Mouse (Mus musculus) cerebral cortex, adult 2 months (tissue): ENCODE data around the gene Cnst.

Experiments used
- WGBS: fragments of 180-500 bp; shearing (Covaris S2); methylation state at CpG from one replicate; pipeline ENCODE4 v1.1.7; 2018; 5-methylcytosine and 5-hydroxymethylcytosine counted together

Gene Cnst

DNA sequence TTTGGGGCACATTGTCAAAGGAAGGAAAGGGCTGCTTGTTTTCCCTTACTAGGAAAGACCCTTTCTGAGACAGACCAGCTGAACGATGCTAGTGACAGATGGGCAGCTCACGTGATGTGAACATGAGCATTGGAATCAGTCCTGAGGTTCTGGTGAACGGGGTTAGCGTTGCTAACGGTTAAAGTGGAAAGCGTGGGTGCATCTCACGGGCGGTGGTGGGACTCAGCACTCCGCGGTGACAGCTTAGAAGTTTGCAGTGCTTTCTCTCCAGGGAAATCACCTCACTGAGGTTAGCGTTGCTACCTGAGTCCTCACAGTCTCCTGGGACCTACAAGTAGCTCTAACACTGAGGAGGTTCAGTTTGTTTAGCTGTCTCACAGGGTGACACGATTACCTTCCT lies 45.5 kb downstream of the Cnst start:
- 49% methylated on average over 12 of the region's 12 CpGs for WGBS

- 89% methylated on average over 2 of the region's 2 CpGs for WGBS
These were observed 46.0 kb downstream of the Cnst start for GRCm38 (mm10) chr1:179592143-179592542.

- WGBS, result 86% methylated on average over 7 of the region's 7 CpGs
These were observed 46.8 kb downstream of the Cnst start for GRCm38 (mm10) chr1:179592972-179593371.

DNA sequence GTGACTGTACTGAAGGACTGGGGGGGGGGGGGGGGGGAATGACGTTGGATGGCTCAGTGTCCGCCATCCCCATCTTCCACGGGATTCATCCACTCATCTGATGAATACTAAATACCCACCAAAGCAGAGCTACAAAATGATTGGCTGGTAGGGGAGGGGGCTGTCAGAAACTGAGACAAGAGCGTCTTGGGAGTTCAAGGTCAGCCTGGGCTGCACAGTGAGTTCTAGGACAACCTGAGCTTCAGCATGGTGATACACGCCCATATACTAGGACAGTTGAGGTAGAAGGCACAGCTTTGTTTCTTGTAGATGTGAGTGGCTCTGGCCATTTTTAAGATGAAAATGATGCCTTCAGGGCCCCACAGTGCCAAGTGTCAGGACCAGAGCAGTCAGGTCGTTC lies 52.2 kb downstream of the Cnst start:
- WGBS, result 88% methylated on average over 6 of the region's 6 CpGs

- 70% methylated on average over 3 of the region's 3 CpGs for WGBS
These were observed 58.4 kb downstream of the Cnst start for GRCm38 (mm10) chr1:179604526-179604925.

DNA sequence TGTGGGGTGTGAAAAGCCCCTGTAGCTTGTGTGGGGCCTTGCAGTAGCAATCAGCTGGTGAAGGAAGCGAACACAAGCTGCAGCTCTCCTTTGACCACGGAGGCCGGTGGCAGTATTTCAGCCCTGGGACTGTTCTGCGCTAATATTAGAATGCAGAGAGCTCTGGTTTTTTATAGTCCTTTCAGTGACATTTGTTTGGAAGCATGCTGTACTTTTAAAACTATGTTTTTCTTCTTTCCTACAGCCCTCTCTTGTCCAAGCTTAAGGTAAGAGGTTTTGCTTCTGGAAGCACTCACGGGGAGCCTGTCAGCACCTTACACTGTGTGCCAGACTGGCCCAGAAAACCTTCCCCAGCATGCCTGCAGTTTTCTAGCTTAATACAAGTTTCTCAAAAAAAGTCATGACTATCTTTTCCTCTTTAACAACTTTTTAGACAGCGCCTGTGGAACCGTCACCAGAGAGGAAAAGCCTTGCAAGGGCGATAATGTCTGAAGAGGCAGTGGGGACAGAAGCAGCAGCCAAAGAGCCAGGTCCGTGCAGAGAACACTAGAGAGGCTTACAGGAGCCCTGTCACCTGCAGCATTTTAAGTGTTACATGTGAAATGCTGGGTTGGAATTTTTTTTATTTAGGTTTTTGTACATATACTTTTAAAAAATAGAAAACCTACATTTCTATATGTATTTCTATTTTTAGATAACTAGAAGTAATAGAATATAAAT lies 60.0 kb downstream of the Cnst start:
- WGBS, result 78% methylated on average over 9 of the region's 9 CpGs

GRCm38 (mm10) chr1:179608521-179608920 lies 62.4 kb downstream of the Cnst start:
- WGBS, result 93% methylated on average over 8 of the region's 8 CpGs

GRCm38 (mm10) chr1:179609724-179610505 lies 63.7 kb downstream of the Cnst start:
- WGBS, result 76% methylated on average over 26 of the region's 26 CpGs

GRCm38 (mm10) chr1:179611182-179611581 lies 65.0 kb downstream of the Cnst start:
- 84% methylated on average over 5 of the region's 5 CpGs for WGBS

DNA sequence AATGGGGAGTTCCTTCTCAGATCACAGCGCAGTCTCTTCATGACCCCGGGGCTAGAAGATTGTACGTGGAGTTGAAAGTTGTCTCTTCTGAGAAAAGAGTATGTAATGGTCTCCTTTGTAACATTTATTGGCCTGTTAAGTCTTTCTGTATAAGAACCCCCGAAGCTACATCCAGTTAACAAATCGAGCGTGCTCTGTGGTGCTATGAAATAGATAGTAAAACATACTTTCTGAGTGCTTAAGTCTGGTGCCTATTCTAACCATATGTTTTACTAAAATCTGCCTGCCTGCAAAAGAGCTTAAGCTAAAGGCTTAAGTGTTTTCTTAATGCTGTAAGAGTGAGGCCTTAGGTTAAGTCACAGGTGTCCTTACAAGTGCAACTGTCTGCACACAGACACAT lies 66.2 kb downstream of the Cnst start:
- 90% methylated on average over 6 of the region's 6 CpGs for WGBS

DNA sequence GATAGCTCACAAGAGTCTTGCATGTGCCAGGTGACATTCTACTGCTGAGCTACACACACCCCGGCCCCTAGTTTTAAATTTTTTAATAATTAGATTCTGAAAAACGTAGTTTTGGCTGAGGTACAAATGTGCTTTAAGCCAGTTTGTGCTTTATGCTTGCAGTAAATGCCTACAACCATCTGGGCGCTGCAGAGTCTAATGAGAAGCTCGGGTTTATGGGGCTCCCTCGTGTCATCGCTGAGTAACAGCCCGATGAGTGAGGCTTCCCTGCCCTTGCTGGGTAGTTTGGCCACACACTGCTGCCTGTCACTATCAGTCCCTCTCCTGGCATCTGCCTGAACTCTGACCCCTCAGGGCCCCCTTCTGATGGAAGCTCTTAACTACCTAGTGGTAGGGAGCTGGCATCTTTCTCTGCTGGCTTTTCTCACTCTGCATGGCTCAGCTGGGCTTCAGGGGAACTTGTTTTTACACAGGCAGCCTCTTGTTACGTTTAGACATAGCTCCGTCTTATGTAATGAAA lies 66.9 kb downstream of the Cnst start:
- 47% methylated on average over 9 of the region's 9 CpGs for WGBS

GRCm38 (mm10) chr1:179617426-179617825 lies 71.3 kb downstream of the Cnst start:
- 88% methylated on average over 7 of the region's 7 CpGs for whole genome bisulfite sequencing

- WGBS, result 96% methylated on average over 12 of the region's 12 CpGs
These were observed 76.5 kb downstream of the Cnst start for GRCm38 (mm10) chr1:179622665-179623064.

GRCm38 (mm10) chr1:179623657-179624056 lies 77.5 kb downstream of the Cnst start:
- WGBS, result 70% methylated on average over 4 of the region's 4 CpGs

- 74% methylated on average over 4 of the region's 4 CpGs for WGBS
These were observed 78.2 kb downstream of the Cnst start for GRCm38 (mm10) chr1:179624354-179624753.

DNA sequence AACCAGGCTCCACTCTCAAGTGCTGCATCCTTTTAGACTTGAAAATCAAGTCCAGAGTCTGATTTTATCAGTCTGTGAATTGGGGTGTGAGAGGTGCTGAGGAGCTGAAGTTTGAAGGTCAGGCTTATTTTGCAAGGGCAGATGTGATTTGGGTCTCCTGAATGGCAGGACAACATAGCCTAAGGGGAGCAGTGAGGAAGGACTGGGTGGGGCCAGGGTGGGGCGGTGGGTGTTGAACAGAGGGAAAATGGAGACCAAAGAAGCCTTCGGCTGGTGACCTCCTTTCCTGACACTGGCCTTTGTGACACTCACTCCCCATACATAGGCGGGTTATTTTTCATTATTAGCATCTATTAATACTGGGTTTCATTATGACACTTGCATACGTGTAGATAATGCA lies 81.7 kb downstream of the Cnst start:
- 94% methylated on average over 4 of the region's 4 CpGs for WGBS

DNA sequence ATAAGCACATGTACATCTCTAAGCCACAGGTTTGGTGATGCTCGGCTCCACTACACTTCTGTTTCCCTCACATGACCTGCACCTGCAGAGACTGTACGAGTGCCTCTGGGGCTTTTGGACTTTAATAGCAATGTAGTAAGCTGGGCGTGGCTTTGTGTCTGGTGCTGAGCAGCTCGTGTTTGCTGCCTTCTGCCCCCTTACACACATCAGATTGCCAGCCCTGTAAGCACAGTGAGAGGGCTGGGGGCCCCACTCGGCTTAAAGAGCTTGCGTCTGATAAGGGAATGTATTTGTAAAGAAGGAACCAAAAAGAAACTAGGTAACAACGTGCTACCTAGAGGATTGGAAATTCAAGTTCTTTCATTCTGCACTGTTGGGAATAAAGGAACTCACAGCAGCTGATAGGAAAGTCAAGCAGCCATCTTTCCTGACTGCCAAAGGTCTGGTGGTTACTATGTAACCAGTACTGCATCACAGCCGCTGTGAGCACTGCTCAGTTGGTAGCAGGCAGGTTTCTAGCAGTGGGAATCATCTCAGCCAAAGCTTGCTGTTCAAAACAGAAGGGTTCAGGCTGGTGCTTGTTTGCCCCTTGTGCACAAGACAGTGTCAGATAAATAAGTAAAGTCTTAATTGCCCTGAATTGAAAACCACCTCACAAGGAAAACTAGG lies 82.4 kb downstream of the Cnst start:
- WGBS, result 77% methylated on average over 8 of the region's 8 CpGs

DNA sequence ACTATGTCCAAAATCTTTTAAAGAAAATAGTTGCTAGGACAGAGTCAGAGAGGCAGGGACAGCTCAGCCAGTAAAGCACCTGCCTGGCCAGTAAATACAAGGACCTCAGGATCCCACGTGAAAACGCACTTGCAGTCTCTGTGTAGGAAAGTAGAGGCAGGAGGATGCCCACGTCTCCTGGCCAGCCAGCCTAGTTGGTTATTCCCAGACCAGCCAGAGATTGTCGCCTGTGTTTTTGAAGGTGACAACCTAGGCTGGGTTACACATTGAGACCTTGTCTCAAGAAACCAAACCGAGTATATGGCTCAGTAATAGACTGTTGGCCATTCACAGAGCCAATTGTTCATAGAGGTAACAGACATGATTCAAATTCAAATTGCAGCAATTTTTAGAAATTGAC lies 83.1 kb downstream of the Cnst start:
- WGBS, result 87% methylated on average over 5 of the region's 5 CpGs

- 78% methylated on average over 11 of the region's 11 CpGs for WGBS
These were observed 86.7 kb downstream of the Cnst start for GRCm38 (mm10) chr1:179632746-179633413.

DNA sequence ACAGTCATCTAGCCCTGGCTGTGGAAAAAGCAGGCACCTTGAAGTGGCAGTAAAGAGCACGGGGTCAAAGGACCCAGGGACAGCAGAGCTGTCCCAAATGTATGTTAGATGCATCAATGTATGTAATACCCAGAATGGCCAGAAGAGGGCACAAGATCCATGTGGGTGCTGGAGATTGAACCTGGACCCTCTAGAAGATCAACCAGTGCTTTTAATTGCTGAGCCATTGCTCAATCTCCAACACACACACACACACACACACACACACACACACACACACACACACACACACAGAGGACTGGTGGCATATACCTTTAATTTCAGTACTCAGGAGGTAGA lies 87.2 kb downstream of the Cnst start:
- WGBS, result 27% methylated on average over 1 of the region's 1 CpGs

DNA sequence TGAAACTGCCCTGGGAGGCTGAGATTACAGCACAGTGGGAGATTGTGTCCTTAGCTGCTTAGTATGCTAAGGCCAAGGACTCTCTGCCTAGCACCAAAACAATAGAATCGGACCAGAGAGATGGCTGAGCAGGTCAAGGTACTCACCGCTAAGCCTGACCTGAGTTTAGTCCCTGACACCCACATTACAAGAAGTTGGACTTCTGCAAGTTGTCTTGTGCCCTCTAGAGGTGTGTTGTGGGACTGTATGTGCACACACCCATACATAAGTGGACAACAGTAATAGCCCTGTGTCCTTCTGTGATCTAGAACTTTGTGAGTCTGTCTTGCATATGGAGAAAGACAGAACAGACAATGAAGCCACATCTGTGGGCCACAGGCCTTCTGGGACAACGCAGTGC lies 88.0 kb downstream of the Cnst start:
- 78% methylated on average over 3 of the region's 3 CpGs for WGBS

DNA sequence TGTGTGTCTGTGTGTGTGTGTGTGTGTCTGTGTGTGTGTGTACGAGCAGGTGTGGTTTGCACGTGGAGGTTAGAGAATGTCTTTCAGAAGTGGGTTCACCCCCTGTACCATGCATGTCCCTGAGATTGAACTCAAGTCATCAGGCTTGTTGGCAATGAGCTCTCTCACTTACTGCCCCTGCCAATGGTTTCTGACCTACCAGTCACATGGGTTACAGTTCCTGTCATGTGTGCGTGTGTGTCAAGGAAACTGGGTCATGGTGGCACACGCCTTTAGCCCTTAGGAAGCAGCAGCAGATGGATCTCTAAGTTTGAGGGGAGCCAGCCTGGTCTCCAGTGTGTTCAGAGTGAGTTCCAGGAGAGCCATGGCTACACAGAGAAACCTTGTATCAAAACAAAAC lies 96.6 kb downstream of the Cnst start:
- WGBS, result 88% methylated on average over 4 of the region's 4 CpGs
